Mouse (Mus musculus) layer of hippocampus, adult 11-12 months (tissue): ENCODE data around the gene Serpinf1.

Experiments
- DNase-seq: peaks from one replicate; pipeline ENCODE4 v3.0.0; 2022; ENCODE audit warnings: low spot score

Gene Serpinf1

DNA sequence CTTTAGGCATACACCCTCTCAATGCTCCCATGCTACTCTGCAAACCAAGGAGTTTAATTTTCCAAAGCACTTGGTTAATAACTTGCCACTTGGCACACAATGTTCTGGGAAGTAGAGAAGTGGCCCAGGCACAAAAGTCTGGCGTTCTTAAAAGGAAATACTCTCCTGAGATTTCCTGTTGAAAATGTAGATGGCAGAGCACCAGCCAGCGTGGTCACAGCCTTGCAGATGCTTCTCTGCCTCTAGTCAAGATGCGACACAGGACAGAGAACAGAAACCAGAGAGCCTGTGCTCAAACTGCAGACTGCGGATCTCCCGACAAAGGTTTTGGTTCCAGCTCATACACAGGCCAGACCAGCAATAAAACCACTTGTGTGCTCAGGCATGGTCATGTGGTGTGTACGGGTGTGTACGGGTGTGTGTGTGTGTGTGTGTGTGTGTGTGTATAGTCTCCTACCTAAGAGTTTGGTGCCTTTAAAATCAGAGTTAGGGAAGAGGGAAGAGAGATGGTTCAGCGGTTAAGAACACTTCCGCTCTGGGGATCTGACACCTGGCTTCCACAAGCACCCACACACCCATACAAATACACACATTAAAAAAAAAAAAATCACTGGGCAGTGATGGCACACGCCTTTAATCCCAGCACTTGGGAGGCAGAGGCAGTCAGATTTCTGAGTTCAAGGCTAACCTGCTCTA is 32.7 kb upstream of the Serpinf1 start:
- DNase-seq: no peak

DNA sequence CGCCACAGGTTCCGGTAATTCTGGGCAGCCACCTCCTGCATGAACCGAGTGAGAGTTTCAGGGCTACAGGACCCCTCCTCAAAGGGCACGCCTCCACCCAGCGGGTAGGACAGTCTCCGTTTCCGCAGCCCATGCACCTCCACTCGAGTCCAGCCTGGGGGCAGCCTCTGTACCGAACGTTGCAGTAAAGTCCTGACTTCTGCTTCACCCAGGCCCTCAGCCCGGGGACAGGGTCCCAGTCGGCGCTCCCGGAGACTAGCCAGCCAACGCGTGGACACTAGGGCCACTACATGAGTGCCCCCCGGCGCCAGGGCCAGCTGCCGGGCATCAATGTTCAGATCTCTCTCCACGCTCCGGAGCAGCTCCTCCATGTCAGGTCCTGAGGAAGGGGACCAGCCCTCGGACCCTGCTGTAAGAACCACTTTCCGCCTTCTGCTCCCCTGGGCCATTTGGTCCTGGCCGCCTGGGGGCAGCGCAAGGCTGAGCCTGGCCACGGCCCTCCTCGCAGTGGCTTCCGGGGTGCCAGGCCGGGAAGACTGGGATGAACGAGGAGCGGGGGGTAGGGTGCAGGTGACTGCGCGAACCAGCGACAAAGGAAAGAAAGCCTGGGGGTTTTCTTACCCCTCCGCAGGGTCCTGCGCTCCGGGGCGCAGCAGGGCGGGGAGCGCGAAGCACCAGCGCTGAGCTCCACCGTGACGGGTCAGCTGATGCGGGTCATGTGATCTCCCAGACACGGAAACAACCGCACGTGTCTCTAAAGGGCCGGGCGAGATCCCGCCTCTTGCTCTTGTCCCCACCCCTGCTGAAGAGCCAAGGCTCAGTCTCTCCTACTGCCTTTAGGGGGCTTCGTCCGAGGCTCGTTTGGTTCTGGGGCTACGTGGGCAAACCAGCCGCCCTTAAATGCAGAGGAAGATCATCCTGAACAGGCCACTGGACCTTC is 31.8 kb upstream of the Serpinf1 start, which contains the start of gene Wdr81:
TSS of gene Wdr81 (minus strand) at position 727 of the 940 bp plus-strand sequence.
- DNase-seq: peak; percentile 90

DNA sequence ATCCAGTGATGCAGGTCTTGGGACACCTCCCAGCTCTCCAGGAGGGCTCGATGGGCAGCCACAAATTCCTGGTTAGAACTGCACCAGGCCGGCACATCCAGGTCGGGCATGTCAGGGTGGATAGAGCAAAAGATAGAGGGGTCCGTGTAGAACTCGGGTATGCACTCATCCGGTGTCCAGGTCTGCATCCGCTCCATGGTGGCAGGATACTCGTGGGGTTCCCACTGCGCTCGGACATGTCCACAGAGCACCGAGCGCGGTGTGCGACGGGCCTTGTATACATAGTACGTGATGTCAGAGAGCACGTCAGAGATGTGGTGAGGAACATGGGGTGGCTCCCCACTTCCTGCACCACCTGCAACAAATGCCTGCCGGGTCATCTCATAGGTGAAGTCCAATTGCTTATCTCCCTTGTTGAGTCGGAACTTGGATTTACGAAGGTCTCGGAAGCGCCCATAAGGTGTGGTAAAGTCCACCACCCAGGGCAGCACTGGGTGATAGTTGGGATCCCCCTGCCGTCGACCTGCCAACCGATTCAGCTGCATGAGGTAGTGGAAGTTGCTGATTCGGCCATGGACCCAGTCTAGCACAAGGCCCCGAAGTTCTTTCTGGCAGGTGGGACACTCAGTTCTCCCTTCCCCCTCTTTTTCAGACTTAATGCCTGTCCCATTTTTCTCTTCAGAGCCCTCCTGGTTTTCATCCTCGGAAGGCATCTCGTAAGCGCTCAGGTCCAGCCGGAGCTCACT is 30.5 kb upstream of the Serpinf1 start:
- no peak for DNase-seq

DNA sequence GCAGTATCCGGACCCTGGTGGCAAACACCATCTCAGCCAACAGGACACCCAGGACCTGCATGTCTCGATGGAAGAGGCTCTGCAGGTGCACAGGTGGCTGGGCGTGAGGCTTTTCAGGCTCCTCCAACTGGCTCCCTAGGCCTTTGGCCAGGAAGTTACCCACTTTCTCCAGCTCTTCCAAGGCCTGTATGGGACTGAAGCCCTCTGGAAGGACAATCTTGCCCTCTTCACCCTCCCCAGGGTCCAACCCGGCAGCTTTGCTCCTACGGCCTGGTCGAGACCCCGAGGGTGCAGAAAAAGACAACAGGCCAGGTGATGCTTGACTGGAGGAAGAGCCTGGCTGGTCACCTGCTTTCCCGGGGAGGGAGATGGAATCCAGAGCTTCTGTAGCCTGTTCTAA is 29.6 kb upstream of the Serpinf1 start:
- DNase-seq: no peak

DNA sequence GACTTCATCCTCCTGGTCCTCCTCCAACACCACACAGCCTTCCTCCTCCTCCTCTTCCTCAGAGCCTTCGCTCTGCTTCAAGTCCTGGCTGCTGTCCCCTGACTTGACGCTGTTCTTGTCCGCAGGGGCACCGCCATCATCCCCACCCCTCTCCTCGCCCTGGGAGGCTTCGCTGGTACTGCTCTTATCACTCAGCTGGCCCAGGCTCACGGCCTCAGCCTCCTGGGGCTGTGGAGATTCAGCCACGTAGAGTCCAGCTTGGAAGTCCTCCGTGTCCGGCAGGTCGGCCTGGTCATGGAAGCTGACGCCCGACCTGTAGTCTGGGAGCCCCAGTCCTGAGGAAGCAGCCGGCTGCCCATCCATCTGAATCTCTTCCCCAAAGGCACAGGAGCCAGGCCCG is 28.4 kb upstream of the Serpinf1 start:
- DNase-seq: no peak

DNA sequence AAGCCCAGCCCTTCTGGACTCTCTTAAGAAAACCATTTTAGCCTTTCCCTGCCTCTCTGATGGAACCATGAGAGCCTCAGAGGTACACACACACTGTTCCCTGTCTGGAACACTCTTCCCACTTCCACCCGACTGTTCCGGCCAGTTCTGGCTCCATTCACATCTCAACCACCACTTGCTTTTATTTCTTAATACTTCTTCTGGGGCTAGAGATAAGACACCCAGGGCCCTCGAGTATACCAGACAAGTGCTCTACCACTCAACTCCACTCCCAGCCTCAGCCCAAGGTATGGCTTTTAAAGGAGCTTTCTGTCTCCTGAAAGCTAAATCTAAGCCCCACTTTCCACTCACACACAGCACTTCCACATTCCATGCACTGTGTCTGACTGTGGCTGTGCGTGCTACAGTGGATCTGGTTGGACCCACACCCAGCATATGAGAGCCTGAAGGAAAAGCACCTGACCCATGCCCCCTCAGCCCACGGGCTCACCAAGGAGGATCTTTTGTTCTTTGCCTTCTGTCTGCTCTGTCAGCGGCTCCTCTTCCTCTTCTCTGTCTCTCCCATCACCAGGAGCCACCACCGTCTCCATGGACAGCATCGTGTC is 27.9 kb upstream of the Serpinf1 start:
- no peak for DNase-seq

DNA sequence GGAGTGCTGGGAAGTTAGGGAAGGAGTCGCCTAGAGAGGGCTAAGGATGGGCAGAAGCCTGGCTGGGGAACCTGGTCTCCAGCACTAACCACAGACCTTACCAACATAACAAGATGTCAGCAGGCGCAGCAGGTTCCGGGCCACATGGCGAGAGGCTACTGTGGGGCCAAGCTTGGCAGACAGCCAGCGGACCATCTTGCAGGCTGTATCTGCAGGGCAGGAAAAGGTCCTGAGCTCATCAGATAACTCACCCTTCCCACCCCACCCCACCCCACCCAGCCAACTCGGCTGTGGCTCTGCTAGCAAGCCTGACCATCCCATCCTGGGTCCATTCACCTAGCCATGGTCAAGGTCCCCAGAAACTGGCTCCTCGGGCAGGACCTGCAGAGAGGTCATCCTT is 27.2 kb upstream of the Serpinf1 start:
- no peak for DNase-seq

DNA sequence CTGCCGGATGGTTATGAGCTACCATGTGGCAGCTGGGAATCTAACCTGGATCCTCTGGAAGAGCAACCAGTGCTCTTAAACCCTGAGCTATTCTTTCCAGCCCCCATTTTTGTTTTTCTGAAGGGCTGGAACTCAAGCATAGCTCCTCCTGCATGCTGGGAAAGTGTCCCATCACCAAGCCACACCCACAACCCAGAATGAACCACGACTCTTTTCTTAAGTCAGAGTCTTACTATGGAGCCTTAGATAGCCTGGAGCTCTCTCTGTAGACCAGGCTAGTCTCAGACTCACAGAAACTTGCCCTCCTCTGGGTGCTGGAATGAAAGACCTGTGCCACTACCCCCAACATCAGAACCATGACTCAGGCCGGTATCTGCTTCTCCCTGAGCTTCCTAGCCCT is 26.1 kb upstream of the Serpinf1 start:
- DNase-seq: no peak

DNA sequence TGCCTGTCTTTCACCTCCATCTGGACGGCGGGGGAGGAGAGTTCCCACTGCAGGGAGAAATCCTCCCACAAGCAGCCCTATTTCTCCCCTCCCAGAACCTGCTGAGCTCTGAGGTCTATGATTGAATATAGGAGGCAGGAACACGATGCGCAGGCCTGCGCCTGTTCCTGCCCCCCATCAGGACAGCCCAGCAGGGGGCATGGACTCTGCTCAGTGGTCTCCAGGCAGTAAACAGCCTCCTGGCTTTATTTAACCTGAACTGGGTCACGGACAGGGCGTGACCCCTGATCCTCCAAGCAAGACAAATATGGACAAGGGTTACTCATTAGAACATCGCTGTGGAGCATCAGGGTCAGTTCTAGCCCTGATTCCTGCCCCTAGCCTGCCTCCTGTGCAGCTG is 21.2 kb upstream of the Serpinf1 start:
- DNase-seq: no peak

DNA sequence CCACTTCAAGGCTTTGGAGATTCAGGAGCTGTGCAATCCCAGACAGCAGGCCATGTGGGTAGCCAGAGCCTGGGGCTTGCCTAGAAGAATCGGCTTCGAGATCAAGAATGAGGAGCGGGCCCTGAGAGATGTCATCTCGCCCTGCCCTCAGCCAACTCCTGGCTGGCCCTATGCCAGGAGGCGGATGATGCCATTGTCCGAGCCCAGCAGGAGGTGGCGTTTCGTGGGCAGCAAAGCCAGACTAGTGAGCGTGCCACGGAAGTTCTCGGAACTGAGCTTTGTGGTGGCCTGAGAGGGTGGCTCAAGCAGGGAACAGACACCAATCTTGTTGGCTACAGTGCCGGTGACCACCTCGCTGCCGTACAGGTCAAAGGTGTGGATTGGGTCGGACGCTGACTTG is 19.1 kb upstream of the Serpinf1 start:
- DNase-seq: no peak

DNA sequence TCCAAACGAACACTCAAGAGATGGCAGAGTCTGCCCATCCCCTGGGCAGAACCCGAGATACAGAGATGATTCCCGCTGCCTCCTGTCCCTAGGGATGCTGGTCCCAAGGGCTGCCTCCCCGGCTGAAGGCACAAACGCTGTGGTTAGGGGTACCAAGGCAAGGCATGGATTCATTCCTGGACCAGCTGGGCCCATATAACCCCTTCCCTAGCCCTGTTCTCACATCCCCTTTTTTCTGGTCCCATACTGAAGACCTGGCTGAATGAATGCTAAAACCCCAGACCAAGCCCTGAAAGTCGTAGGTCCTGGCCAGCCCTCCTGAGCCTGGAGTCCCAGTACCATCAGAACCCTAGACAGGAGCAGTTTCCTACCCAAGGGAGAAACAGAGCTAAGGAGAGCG is 18.5 kb upstream of the Serpinf1 start:
- no peak for DNase-seq

DNA sequence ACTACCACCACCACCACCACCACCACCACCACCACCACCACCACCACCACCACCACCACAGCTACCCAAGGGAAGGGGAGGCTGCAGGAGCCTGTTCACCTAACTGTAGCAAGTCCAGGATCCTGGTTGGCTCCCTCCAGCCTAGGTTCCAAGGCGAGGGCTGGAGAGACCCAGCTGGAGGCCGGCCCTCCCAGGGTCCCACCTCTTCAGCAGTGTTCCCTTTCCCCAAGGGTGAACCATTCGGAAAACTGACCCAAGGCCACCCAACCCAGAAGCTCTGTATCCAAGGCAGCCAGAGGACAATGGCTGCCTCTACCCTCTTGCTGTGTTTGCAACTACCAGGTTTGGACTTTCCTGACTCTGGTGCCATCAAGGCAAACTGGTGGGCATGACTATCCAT is 17.4 kb upstream of the Serpinf1 start:
- DNase-seq: no peak

DNA sequence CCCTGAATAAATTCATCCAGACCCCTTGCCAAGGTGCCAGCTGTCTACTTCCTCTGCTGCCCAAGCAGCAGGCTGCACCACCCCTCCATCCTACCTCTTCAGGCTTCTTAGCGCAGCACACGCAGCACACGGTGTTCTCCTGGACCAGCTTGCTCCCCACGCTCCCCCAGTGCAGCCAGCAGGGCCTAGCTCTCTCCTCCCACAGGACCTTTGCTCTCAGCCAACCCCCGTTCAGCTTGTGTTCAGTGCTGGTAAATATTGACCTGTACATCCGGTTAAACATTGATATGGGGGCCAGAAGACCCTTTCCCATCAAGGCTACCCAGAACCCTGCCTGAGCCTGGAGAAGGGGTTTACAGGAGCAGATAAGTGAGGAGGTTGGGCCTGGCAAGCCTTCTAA is 16.9 kb upstream of the Serpinf1 start, which contains the start of gene Serpinf2:
TSS of gene Serpinf2 (minus strand) at position 229 of the 400 bp plus-strand sequence.
- DNase-seq: no peak

DNA sequence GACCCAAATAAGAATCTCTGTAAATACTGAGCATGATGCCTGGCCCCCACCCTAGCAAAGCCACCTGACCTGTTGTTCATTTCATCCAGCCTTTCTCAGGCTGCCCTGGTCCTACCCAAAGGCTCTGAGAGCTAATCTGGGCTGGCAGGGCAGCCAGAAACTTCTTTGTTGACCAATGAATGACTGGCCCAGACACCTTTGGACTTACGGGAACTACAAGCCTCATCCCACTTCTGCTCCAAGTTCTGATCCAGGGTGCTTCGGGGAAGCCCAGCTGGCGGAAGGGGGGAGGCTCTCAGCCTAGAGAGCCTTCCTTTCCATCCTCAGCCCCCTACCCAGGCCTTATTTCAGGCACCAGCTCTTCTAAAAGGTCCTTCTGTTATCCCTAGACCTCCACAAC is 16.3 kb upstream of the Serpinf1 start:
- DNase-seq: no peak

DNA sequence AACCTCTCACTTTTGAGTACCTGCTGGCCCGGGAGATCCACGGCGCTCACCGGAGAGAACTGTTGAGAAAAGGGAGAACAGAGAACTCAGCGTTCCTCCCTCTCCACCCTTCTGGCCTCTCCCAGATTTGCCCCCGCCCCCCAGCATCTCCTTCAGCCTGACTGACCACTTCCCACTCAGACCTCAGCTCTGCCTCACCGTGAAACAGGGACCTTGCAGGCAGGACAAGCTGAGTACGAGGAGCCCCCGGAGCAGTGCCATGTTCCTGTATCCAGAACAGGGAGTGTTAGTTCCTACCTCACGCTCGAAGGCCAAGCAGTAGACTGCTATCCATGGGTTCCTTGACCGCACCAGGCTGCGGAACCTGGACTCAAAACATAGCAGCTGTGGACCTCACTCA is 15.7 kb upstream of the Serpinf1 start:
- DNase-seq: no peak

DNA sequence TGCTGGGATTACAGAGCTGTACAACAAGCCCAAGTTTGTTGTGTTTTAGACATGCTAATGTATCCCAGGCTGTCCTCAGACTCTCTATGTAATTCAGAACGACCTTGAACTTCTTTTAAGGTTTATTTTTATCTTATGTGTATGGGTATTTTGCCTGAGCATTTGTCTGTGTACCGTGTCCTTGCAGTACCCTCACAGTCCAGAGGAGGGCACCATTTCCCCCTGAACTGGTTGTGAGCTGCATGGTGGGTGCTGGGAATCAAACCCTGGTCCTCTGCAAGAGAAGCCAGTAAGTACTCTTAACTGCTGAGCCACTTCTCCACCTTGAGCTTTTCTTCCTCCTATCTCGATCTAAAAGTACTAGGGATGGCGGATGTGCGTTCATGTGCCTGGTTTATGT is 11.6 kb upstream of the Serpinf1 start:
- DNase-seq: no peak

DNA sequence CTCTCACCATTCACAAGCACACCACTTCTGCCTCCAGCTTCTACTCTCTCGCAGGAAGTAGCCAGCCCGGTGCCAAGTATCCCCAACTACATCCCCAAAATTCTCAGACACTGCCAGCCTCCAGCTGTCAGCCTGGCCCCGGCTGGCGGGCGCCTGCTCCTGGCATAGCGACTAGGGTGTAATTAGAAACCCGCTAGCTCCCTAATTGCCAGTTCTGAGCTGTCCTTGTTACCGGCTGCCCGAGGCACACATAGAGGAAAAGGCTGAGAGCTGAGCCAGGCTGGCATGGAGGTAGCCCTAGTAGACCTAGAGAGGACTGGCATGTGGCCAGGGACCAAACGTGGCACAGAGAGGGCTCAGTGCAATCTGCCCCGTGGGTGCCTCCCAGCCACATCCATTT is 8.8 kb upstream of the Serpinf1 start:
- DNase-seq: peak; percentile 74

DNA sequence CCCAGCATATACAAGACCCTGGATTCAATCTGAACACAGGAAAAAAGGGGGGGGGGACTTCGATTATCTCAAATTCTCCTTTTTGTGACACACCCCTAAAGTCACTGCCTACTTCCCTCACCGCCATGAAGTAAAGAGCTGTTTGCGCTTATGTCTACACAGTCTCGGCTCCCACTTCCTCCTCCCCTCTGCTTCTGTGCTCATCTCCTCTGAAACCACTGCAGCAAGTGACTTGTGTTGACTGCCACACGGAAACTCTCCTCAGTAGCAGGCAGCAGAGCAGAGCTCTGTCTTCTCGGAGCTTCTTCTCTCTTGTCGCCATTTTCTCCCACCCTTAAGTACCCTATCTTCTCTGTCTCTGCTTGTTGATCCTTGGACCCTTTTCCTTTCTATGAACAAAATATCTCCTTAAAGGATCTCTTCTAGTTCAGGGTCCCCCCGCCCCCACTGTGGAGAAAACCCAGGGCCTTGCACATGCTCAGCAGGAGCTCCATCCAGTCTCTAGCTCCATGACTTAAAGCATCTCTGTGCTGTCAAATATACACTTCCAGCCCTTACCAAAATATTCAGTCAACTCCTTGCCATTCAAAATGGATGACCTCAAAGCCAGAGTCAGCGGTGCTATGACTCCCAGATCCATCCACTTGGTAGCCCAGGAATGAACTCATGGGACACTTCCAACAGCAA is 6.7 kb upstream of the Serpinf1 start:
- no peak for DNase-seq

DNA sequence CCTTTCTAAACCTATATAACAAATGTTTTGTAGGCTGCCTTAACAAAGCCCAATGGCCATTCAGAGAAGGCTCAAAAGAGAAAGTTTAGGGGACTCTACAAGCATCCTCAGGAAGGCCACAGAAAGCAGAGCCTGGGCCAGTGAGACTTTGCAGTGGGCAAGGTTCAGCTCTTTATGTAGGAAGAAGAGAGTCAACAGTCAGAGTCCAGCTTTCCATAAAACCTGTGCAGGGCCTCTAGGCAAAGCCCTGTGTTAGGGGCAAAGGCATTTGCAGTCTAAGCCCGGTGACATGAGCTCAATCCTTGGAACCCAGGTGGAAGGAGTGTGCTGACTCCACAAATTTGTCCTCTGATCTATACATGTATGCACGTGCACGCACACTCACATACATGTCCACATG is 2.0 kb upstream of the Serpinf1 start:
- DNase-seq: no peak

DNA sequence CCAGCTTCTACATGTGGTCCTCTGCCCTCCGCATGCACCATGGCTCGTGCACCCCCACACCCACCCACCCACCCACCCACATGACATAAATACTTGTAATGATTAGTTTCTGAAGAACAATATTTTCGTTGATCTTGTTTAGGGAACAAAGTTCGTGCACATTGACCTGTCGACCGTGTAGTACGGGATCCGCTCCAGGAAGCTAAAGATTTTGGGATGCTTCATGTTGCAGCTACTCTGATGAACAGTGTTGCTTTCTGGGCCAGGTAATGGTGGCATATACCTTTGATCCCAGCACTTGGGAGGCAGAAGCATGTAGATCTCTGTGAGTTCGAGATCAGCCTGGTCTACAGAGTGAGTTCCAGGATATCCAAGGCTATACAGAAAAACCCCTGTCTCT is 1.5 kb upstream of the Serpinf1 start:
- no peak for DNase-seq

DNA sequence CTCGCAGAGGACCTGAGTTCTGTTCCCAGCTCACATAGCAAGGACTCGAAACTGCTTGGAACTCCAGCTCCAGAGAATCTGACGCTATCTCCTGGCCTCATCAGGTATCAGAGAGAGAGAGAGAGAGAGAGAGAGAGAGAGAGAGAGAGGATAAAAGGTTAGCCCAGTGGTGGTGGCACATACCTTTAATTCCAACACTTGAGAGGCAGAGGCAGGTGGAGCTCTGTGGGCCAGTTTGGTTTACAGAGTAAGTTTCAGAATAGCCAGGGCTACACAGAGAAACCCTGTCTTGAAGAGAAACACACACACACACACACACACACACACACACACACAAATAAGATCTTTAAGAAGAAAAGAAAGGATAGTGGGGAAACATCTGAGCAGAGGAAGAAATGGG is 590 bp upstream of the Serpinf1 start:
- no peak for DNase-seq
